Mouse (Mus musculus) kidney, embryonic 14.5 days (tissue): ENCODE measurements at regions not wholly inside any gene's neighbourhood (a gene's known extent, or its start where the extent isn't known, plus 50 kb on each side); places are given as distances from the start of the nearest gene placed in this dataset.

ENCODE experiments used
- ATAC-seq: fragments of 200-750 bp; cut with Nextera tagmentation; 2 replicates; pipeline ENCODE4 v1.8.0; 2017; ENCODE audit warnings: moderate number of reproducible peaks, mild to moderate bottlenecking, moderate TSS enrichment, moderate library complexity; ENCODE audit not compliant: low FRiP score, low TSS enrichment
- H3K27ac ChIP-seq: fragments of 300-500 bp; sonication (generic); 2 replicates; pipeline ENCODE4 v1.5.1; 2014; ENCODE audit warnings: low read depth, mild to moderate bottlenecking, low read length, moderate library complexity, mixed read lengths
- H3K27me3 ChIP-seq: fragments of 300-500 bp; sonication (generic); 2 replicates; pipeline ENCODE4 v1.6.1; 2014; ENCODE audit warnings: mild to moderate bottlenecking, low read length; ENCODE audit not compliant: control insufficient read depth, insufficient read depth
- H3K36me3 ChIP-seq: fragments of 300-500 bp; sonication (generic); 2 replicates; pipeline ENCODE4 v1.6.1; 2014; ENCODE audit warnings: low read length, mixed read lengths; ENCODE audit not compliant: control insufficient read depth, insufficient read depth
- H3K4me1 ChIP-seq: fragments of 300-500 bp; sonication (generic); 2 replicates; pipeline ENCODE4 v1.6.1; 2014; ENCODE audit warnings: low read length, mixed read lengths; ENCODE audit not compliant: control insufficient read depth, insufficient read depth
- H3K4me2 ChIP-seq: fragments of 300-500 bp; sonication (generic); replicated peaks from 2 replicates; pipeline ENCODE4 v1.6.1; 2014; ENCODE audit warnings: low read depth, mild to moderate bottlenecking, low read length
- H3K4me3 ChIP-seq: fragments of 300-500 bp; sonication (generic); 2 replicates; pipeline ENCODE4 v1.5.1; 2014; ENCODE audit warnings: mild to moderate bottlenecking, low read length
- H3K9ac ChIP-seq: fragments of 300-500 bp; sonication (generic); 2 replicates; pipeline ENCODE4 v1.6.1; 2014; ENCODE audit warnings: low read depth, mild to moderate bottlenecking, low read length, moderate library complexity
- H3K9me3 ChIP-seq: fragments of 300-500 bp; sonication (generic); 2 replicates; pipeline ENCODE4 v1.6.1; 2016; ENCODE audit warnings: low read length; ENCODE audit not compliant: control insufficient read depth
- WGBS: fragments of 180-500 bp; shearing (Covaris S2); extraction: QIAGEN DNeasy Blood & Tissue Kit; methylation state at CpG from one replicate; pipeline ENCODE4 v1.1.7; 2014; 5-methylcytosine and 5-hydroxymethylcytosine counted together

GRCm38 (mm10) chr15:88473221-88473620, 126.9 kb upstream of the Zdhhc25 start:
- Histone ChIP-seq H3K4me3 (no peak overlapping the region), H3K36me3 (no peaks in the 10 kb centered on the region), H3K9ac (no peak overlapping the region), H3K9me3 (no peaks in the 10 kb centered on the region), H3K27ac (no peak overlapping the region), H3K4me1 (no peaks in the 10 kb centered on the region), H3K27me3 (no peaks in the 10 kb centered on the region), H3K4me2 (no peak overlapping the region)
- 62% methylated on average over 5 of the region's 5 CpGs for WGBS
- ATAC-seq = no peak

GRCm38 (mm10) chr15:88483471-88483870, 116.6 kb upstream of the Zdhhc25 start:
- Histone ChIP-seq H3K27me3 (no peaks in the 10 kb centered on the region), H3K4me3 (no peak overlapping the region), H3K9ac (no peak overlapping the region), H3K9me3 (no peaks in the 10 kb centered on the region), H3K4me2 (no peak overlapping the region), H3K27ac (no peak overlapping the region), H3K36me3 (no peaks in the 10 kb centered on the region), H3K4me1 (no peaks in the 10 kb centered on the region)
- ATAC-seq = no peak
- 78% methylated on average over 6 of the region's 6 CpGs for WGBS

GRCm38 (mm10) chr15:88489715-88490114, 110.4 kb upstream of the Zdhhc25 start:
- Histone ChIP-seq H3K27ac (no peak overlapping the region), H3K9me3 (no peaks in the 10 kb centered on the region), H3K9ac (no peak overlapping the region), H3K27me3 (no peaks in the 10 kb centered on the region), H3K4me3 (no peak overlapping the region), H3K36me3 (no peaks in the 10 kb centered on the region), H3K4me1 (no peaks in the 10 kb centered on the region), H3K4me2 (no peak overlapping the region)
- WGBS = 91% methylated on average over 7 of the region's 7 CpGs
- ATAC-seq = no peak

DNA sequence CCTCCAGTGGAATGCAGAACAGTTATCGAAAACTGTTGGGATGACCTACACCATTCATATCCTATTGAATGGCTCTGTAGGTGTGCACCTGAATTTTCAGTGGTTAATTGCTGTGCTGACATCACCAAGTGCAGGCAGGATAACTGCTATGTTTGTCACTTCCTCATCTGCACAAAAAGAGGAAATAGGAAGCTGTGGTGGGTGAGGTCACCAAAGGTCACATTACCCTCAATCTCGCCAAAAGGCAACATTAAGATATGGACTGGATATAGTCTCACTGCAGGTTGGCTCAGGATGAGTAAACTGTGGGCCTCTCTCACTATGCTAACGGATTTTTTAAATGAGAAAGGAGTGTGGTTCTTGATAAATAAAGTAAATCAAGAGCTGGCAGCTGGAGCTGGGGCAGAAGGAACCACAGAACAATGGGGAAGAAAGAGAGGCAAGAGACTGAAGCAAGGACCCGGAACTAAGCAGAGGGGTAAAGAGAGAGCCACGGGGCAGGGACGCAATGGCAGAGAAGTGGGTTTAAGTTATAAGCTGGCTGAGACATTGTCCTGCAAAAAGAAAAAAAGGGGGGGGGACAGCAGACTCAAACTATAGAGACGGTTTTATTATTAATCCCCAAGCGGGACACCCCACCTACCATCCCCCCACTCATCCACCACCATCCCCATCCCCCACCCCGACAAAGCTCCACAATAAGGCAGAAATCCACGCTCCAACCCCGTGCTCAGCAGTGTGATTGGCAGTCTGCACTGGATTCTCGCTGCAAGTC, 109.6 kb upstream of the Zdhhc25 start:
- Histone ChIP-seq H3K4me1 (no peaks in the 10 kb centered on the region), H3K4me3 (no peak overlapping the region), H3K4me2 (no peak overlapping the region), H3K36me3 (no peaks in the 10 kb centered on the region), H3K9ac (no peak overlapping the region), H3K27ac (no peak overlapping the region), H3K27me3 (no peaks in the 10 kb centered on the region), H3K9me3 (no peaks in the 10 kb centered on the region)
- 77% methylated on average over 12 of the region's 12 CpGs for WGBS
- ATAC-seq = no peak

DNA sequence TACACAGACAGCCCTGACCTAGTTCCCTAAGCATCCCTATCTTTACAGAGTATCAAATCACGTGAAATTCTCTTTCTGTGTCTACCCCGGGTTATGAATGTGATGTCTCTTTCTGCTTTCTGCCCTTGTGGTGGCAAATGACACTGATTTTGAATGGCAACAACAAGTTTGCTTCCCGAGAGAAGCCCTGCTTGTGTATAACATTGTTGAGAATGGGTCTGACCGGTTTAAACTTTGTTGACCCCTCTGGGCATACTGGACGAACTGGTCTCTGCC, 109.1 kb upstream of the Zdhhc25 start:
- Histone ChIP-seq H3K4me2 (no peak overlapping the region), H3K9me3 (no peaks in the 10 kb centered on the region), H3K4me3 (no peak overlapping the region), H3K9ac (no peak overlapping the region), H3K27me3 (no peaks in the 10 kb centered on the region), H3K27ac (no peak overlapping the region), H3K36me3 (no peaks in the 10 kb centered on the region), H3K4me1 (no peaks in the 10 kb centered on the region)
- WGBS = 76% methylated on average over 5 of the region's 5 CpGs
- no peak for ATAC-seq

DNA sequence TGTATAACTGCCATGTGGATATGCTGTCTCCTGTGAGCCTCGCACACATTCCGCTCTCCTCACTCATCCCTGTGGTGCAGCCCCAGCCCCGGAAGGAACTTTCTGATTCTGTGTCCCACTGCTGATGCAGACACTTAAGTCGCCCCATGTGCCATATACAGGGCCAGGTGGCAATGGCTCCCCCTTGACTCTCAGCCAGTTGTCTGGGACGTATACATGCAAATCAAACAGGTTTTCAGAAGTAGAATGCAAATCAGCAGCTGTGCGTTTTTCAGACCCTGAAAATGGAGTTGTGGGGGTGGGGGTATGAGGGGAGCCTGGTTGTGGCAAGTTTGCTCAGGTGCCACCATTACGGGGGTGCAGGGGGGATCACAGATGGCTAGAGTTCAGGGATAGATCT, 102.1 kb upstream of the Zdhhc25 start:
- no peak overlapping the region for H3K9ac ChIP-seq
- H3K4me1 ChIP-seq = no peaks in the 10 kb centered on the region
- 88% methylated on average over 7 of the region's 7 CpGs for WGBS
- ATAC-seq = no peak
- no peaks in the 10 kb centered on the region for H3K27me3 ChIP-seq
- H3K27ac ChIP-seq = no peak overlapping the region
- no peaks in the 10 kb centered on the region for H3K9me3 ChIP-seq
- no peaks in the 10 kb centered on the region for H3K36me3 ChIP-seq
- H3K4me3 ChIP-seq = no peak overlapping the region
- H3K4me2 ChIP-seq = no peak overlapping the region

GRCm38 (mm10) chr15:88502311-88502710, 97.8 kb upstream of the Zdhhc25 start:
- no peak for ATAC-seq
- 85% methylated on average over 2 of the region's 2 CpGs for WGBS
- H3K27me3 ChIP-seq = no peaks in the 10 kb centered on the region

GRCm38 (mm10) chr15:88503896-88504295, 96.2 kb upstream of the Zdhhc25 start:
- no peak overlapping the region for H3K27ac ChIP-seq
- ATAC-seq = no peak
- no peaks in the 10 kb centered on the region for H3K36me3 ChIP-seq
- H3K27me3 ChIP-seq = no peaks in the 10 kb centered on the region
- WGBS = 76% methylated on average over 7 of the region's 7 CpGs
- no peak overlapping the region for H3K4me3 ChIP-seq
- H3K9me3 ChIP-seq = no peaks in the 10 kb centered on the region
- H3K4me2 ChIP-seq = no peak overlapping the region
- no peak overlapping the region for H3K9ac ChIP-seq
- H3K4me1 ChIP-seq = no peaks in the 10 kb centered on the region

More at GRCm38 (mm10) chr15:88502311-88502710, 97.8 kb upstream of the Zdhhc25 start:
- Histone ChIP-seq H3K4me1 (no peaks in the 10 kb centered on the region), H3K9me3 (no peaks in the 10 kb centered on the region), H3K4me3 (no peak overlapping the region), H3K27ac (no peak overlapping the region), H3K36me3 (no peaks in the 10 kb centered on the region), H3K4me2 (no peak overlapping the region), H3K9ac (no peak overlapping the region)

- no peak overlapping the region for H3K4me2 ChIP-seq
- no peak overlapping the region for H3K9ac ChIP-seq
- no peaks in the 10 kb centered on the region for H3K27me3 ChIP-seq
- no peak overlapping the region for H3K27ac ChIP-seq
- no peaks in the 10 kb centered on the region for H3K9me3 ChIP-seq
- no peak overlapping the region for H3K4me3 ChIP-seq
- WGBS = 82% methylated on average over 13 of the region's 13 CpGs
- H3K36me3 ChIP-seq = no peaks in the 10 kb centered on the region
- ATAC-seq = no peak
- H3K4me1 ChIP-seq = no peaks in the 10 kb centered on the region
Measured at GRCm38 (mm10) chr15:88505491-88506119, 94.5 kb upstream of the Zdhhc25 start.
